7 mouse cellular contexts compared by ENCODE assay signal in genomic region chr4:131874567-131874966, GRCm38 (mm10). TPM values are rescaled to one million over a fixed set of nuclear protein-coding genes. Genes with fewer than 3 reads are reported as not detected.
DNase-seq lines count a peak whose midpoint lies in the region; ATAC-seq and TF ChIP-seq lines count a peak whose summit lies in the region.

No protein-coding gene starts in this region.

- no peaks in the 10 kb centered on the region for H3K27me3 ChIP-seq in spleen, adult 2 months (ENCODE audit: control insufficient read depth, insufficient read depth, low read length)
- H3K27me3 ChIP-seq in forebrain, embryonic 11.5 days (ENCODE audit: control insufficient read depth, insufficient read depth, low read length): no peaks in the 10 kb centered on the region
- no peaks in the 10 kb centered on the region for H3K27me3 ChIP-seq in liver, embryonic 11.5 days (replicated peaks; ENCODE audit: control insufficient read depth, insufficient read depth, low read length)
- H3K27me3 ChIP-seq in stomach, postnatal 0 days (ENCODE audit: control insufficient read depth, insufficient read depth, low read length): no peaks in the 10 kb centered on the region

- H3K9me3 ChIP-seq in forebrain, embryonic 11.5 days (ENCODE audit: control insufficient read depth, low read length): no peaks in the 10 kb centered on the region
- no peaks in the 10 kb centered on the region for H3K9me3 ChIP-seq in liver, embryonic 11.5 days (ENCODE audit: control insufficient read depth, low read length)
- H3K9me3 ChIP-seq in stomach, postnatal 0 days (ENCODE audit: control insufficient read depth, low read length): no peaks in the 10 kb centered on the region

- peak overlapping the region; percentile 98 for H3K27ac ChIP-seq in spleen, adult 2 months (ENCODE audit: insufficient read depth, low read length)
- H3K27ac ChIP-seq in forebrain, embryonic 11.5 days (ENCODE audit: low read depth, low read length): peak overlapping the region; percentile 100
- H3K27ac ChIP-seq in liver, embryonic 11.5 days (ENCODE audit: low read depth, low read length): peak overlapping the region; percentile 100
- peak overlapping the region; percentile 100 for H3K27ac ChIP-seq in stomach, postnatal 0 days (replicated peaks)

- peak overlapping the region; percentile 93 for H3K4me2 ChIP-seq in forebrain, embryonic 11.5 days (ENCODE audit: low read depth, low read length, severe bottlenecking)
- H3K4me2 ChIP-seq in liver, embryonic 11.5 days: peak overlapping the region; percentile 74
- peak overlapping the region; percentile 95 for H3K4me2 ChIP-seq in stomach, postnatal 0 days (replicated peaks; ENCODE audit: low read depth)

- no peak for TF ChIP-seq POLR2A in spleen, adult 2 months (IDR thresholded peaks at IDR 0.05; ENCODE audit: low read depth, low read length)

- no peaks in the 10 kb centered on the region for H3K36me3 ChIP-seq in spleen, adult 2 months (ENCODE audit: control insufficient read depth, insufficient read depth, low read length)
- no peaks in the 10 kb centered on the region for H3K36me3 ChIP-seq in forebrain, embryonic 11.5 days (ENCODE audit: control insufficient read depth, insufficient read depth, low read length)
- no peaks in the 10 kb centered on the region for H3K36me3 ChIP-seq in liver, embryonic 11.5 days (ENCODE audit: control insufficient read depth, insufficient read depth, low read length)
- H3K36me3 ChIP-seq in stomach, postnatal 0 days (ENCODE audit: control insufficient read depth, insufficient read depth, low read length): no peaks in the 10 kb centered on the region

- no peak for ATAC-seq in forebrain, embryonic 11.5 days (replicated peaks; ENCODE audit: low FRiP score)
- ATAC-seq in liver, embryonic 11.5 days (replicated peaks; ENCODE audit: low FRiP score): no peak
- ATAC-seq in stomach, postnatal 0 days (ENCODE audit: low FRiP score, low TSS enrichment): no peak

- no peak for TF ChIP-seq CTCF in spleen, adult 2 months (IDR thresholded peaks at IDR 0.05; ENCODE audit: extremely low read depth, insufficient read depth, insufficient read length, insufficient replicate concordance)
- TF ChIP-seq CTCF in stomach, postnatal 0 days (IDR thresholded peaks at IDR 0.05; ENCODE audit: low read depth): no peak

- H3K9ac ChIP-seq in forebrain, embryonic 11.5 days (ENCODE audit: low read length): peak overlapping the region; percentile 100
- peak overlapping the region; percentile 100 for H3K9ac ChIP-seq in liver, embryonic 11.5 days (ENCODE audit: low read depth, low read length)
- peak overlapping the region; percentile 100 for H3K9ac ChIP-seq in stomach, postnatal 0 days (ENCODE audit: low read length)

- peaks cover 8% of the 10 kb centered on the region; the same call in 1 of the 2 replicates for H3K4me1 ChIP-seq in spleen, adult 2 months (ENCODE audit: control insufficient read depth, insufficient read depth, insufficient read length)
- H3K4me1 ChIP-seq in forebrain, embryonic 11.5 days (replicated peaks; ENCODE audit: control insufficient read depth, insufficient read depth, low read length): peaks cover 6% of the 10 kb centered on the region; the same call in 1 of the 2 replicates
- peaks cover 27% of the 10 kb centered on the region for H3K4me1 ChIP-seq in liver, embryonic 11.5 days (replicated peaks; ENCODE audit: control insufficient read depth, insufficient read depth, low read length)
- peaks cover 4% of the 10 kb centered on the region; the same call in 1 of the 2 replicates for H3K4me1 ChIP-seq in stomach, postnatal 0 days (replicated peaks; ENCODE audit: control insufficient read depth, insufficient read depth)

- peak overlapping the region; percentile 91 for H3K4me3 ChIP-seq in spleen, adult 2 months (ENCODE audit: extremely low read depth, insufficient read depth, insufficient read length)
- H3K4me3 ChIP-seq in forebrain, embryonic 11.5 days (ENCODE audit: low read depth, low read length): peak overlapping the region; percentile 95
- peak overlapping the region; percentile 99 for H3K4me3 ChIP-seq in liver, embryonic 11.5 days (ENCODE audit: low read depth, low read length)
- peak overlapping the region; percentile 100 for H3K4me3 ChIP-seq in stomach, postnatal 0 days (ENCODE audit: low read depth, low read length)

- WGBS in spleen, adult 2 months: 1% methylated on average over 11 of the region's 11 CpGs
- 6% methylated on average over 11 of the region's 11 CpGs for WGBS in forebrain, embryonic 11.5 days
- 4% methylated on average over 11 of the region's 11 CpGs for WGBS in liver, embryonic 11.5 days
- WGBS in stomach, postnatal 0 days: 3% methylated on average over 11 of the region's 11 CpGs

- DNase-seq in spleen, adult 2 months (ENCODE audit: low read depth in 1 of 2, low spot score in 2 of 2): no peak
- no peak for DNase-seq in spleen, postnatal 36 days (ENCODE audit: low spot score in 2 of 2)
- DNase-seq in forebrain, embryonic 11.5 days (ENCODE audit: low spot score): no peak
- no peak for DNase-seq in liver, embryonic 11.5 days (ENCODE audit: low spot score)
- DNase-seq in stomach, postnatal 0 days (ENCODE audit: low spot score): no peak
- DNase-seq in c-Kit-positive CD71-positive TER-119-positive erythroid progenitor cells, embryonic 14.5 days (ENCODE audit: low spot score): no peak
- no peak for DNase-seq in urinary bladder, adult 2 months (ENCODE audit: low spot score)

- no peak for TF ChIP-seq EP300 in stomach, postnatal 0 days (optimal IDR thresholded peaks at IDR 0.05)

RNA-seq across cellular contexts. Expression of gene Srsf4, which starts 1.1 kb away (rescaled TPM):
- 28.8 and 31.9 TPM in 2 replicates for polyA plus RNA-seq in spleen, adult 2 months (2012; rRNA removed)
- polyA plus RNA-seq in forebrain, embryonic 11.5 days (2014; fragmentation: Nextera tagmentation; extraction: Ambion mirVana): 191 TPM in 2 replicates
- 113 and 118 TPM in 2 replicates for polyA plus RNA-seq in liver, embryonic 11.5 days (2014; fragmentation: Nextera tagmentation; extraction: Ambion mirVana)
- polyA plus RNA-seq in stomach, postnatal 0 days (2015; fragmentation: Nextera tagmentation; extraction: Ambion mirVana): 36.5 and 38.3 TPM in 2 replicates
- 48.1 and 60.6 TPM in 2 replicates for polyA plus RNA-seq in urinary bladder, adult 2 months (2012; rRNA removed)

RNA-seq across cellular contexts. Expression of gene Mecr, which starts 31.3 kb away (rescaled TPM):
- 15.0 and 18.6 TPM in 2 replicates for polyA plus RNA-seq in spleen, adult 2 months (2012; rRNA removed)
- 50.1 and 51.7 TPM in 2 replicates for polyA plus RNA-seq in forebrain, embryonic 11.5 days (2014; fragmentation: Nextera tagmentation; extraction: Ambion mirVana)
- 59.3 and 64.4 TPM in 2 replicates for polyA plus RNA-seq in liver, embryonic 11.5 days (2014; fragmentation: Nextera tagmentation; extraction: Ambion mirVana)
- polyA plus RNA-seq in stomach, postnatal 0 days (2015; fragmentation: Nextera tagmentation; extraction: Ambion mirVana): 47.2 and 48.6 TPM in 2 replicates
- polyA plus RNA-seq in urinary bladder, adult 2 months (2012; rRNA removed): 33.9 and 39.6 TPM in 2 replicates

RNA-seq across cellular contexts. Expression of gene Ptpru, which starts 36.5 kb away (rescaled TPM):
- 1.2 and 1.5 TPM in 2 replicates for polyA plus RNA-seq in spleen, adult 2 months (2012; rRNA removed)
- 40.7 and 44.3 TPM in 2 replicates for polyA plus RNA-seq in forebrain, embryonic 11.5 days (2014; fragmentation: Nextera tagmentation; extraction: Ambion mirVana)
- 5.8 and 6.1 TPM in 2 replicates for polyA plus RNA-seq in liver, embryonic 11.5 days (2014; fragmentation: Nextera tagmentation; extraction: Ambion mirVana)
- polyA plus RNA-seq in stomach, postnatal 0 days (2015; fragmentation: Nextera tagmentation; extraction: Ambion mirVana): 3.1 and 3.9 TPM in 2 replicates
- polyA plus RNA-seq in urinary bladder, adult 2 months (2012; rRNA removed): 73.3 and 73.6 TPM in 2 replicates

RNA-seq across cellular contexts. Expression of gene Tmem200b, which starts 47.0 kb away (rescaled TPM):
- polyA plus RNA-seq in spleen, adult 2 months (2012; rRNA removed): 11.4 and 17.3 TPM in 2 replicates
- 0.72 and 1.2 TPM in 2 replicates for polyA plus RNA-seq in forebrain, embryonic 11.5 days (2014; fragmentation: Nextera tagmentation; extraction: Ambion mirVana)
- polyA plus RNA-seq in liver, embryonic 11.5 days (2014; fragmentation: Nextera tagmentation; extraction: Ambion mirVana): 0.78 and 1.2 TPM in 2 replicates
- 1.8 and 3.2 TPM in 2 replicates for polyA plus RNA-seq in stomach, postnatal 0 days (2015; fragmentation: Nextera tagmentation; extraction: Ambion mirVana)
- polyA plus RNA-seq in urinary bladder, adult 2 months (2012; rRNA removed): 45.2 and 52.6 TPM in 2 replicates
